Mouse (Mus musculus) liver, postnatal 0 days (tissue): ENCODE measurements around the gene Serpinb7.

Experiments used
- CTCF ChIP-seq: sonication (generic); IDR thresholded peaks from 2 replicates; pipeline ENCODE4 v1.5.1; 2016; ENCODE audit warnings: antibody characterized with exemption, low read depth
- EP300 ChIP-seq: IDR thresholded peaks from 2 replicates; pipeline ENCODE4 v1.6.1; 2016; ENCODE audit warnings: antibody characterized with exemption, low read depth, mild to moderate bottlenecking

DNA sequence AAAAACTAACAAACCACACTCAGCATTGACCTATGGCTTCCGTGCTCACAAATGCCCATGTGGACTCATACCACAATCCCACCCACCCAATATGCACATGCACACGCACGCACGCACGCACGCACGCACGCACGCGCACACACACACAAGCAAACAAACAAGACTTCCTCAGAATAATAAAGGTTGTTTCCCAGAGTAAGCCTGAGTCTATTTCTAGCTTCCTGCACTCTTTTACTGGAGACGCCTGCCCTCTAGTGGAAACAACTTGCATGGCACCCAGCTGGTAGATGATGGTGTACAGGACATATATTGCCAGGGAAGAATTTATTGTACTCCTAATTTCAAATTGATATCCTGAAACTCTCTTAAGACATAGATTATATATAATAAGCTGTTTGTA is 82.0 kb downstream of the Serpinb7 start:
- peak; percentile 86 for TF ChIP-seq CTCF
- no peak for TF ChIP-seq EP300
